Mouse (Mus musculus) leukemia stem cell, adult 10-12 weeks (primary cell): ENCODE measurements around the gene Ppp1r35. TPM values are rescaled to one million over a fixed set of nuclear protein-coding genes. Genes with fewer than 3 reads are reported as not detected.

Experiments
- polyA plus RNA-seq: library from polyadenylated mRNA; stranded (reverse); fragments of >175 nt; gene quantifications from 2 replicates; pipeline ENCODE4 v1.2.3, GENCODE M21; 2012; ENCODE audit warnings: low replicate concordance

Gene Ppp1r35
- polyA plus RNA-seq, result 75.1 and 125 TPM in 2 replicates

GRCm38 (mm10) chr5:137778635-137779034, at the start of gene Ppp1r35:
Gene Ppp1r35, plus strand, starts transcription at chr5:137778849.

GRCm38 (mm10) chr5:137741023-137741931, 37.4 kb upstream of the Ppp1r35 start, which contains the start of gene Nyap1:
Gene Nyap1, minus strand, starts transcription at chr5:137741607.

GRCm38 (mm10) chr5:137745214-137746171, 33.2 kb upstream of the Ppp1r35 start, which contains the start of gene Tsc22d4:
Gene Tsc22d4, plus strand, starts transcription at chr5:137745730.

GRCm38 (mm10) chr5:137787151-137787928, 8.7 kb downstream of the Ppp1r35 start, which contains the start of the genes Mepce and Zcwpw1:
Gene Mepce, minus strand, starts transcription at chr5:137787655.
Gene Zcwpw1, plus strand, starts transcription at chr5:137787798.

Other genes starting within 250 kb of the Ppp1r35 start
- gene Epo, start 245.6 kb upstream of the Ppp1r35 start, polyA plus RNA-seq, result not detected in 2 replicates
- 351 and 463 TPM in 2 replicates for gene Gnb2, start 245.3 kb upstream of the Ppp1r35 start, polyA plus RNA-seq
- gene Actl6b, start 225.3 kb upstream of the Ppp1r35 start, polyA plus RNA-seq, result not detected in 2 replicates
- gene Tfr2, start 209.0 kb upstream of the Ppp1r35 start, polyA plus RNA-seq, result 90.8 and 239 TPM in 2 replicates
- 1,131 and 1,239 TPM in 2 replicates for gene Mospd3, start 177.8 kb upstream of the Ppp1r35 start, polyA plus RNA-seq
- 19.5 and 40.7 TPM in 2 replicates for gene Pcolce, start 165.1 kb upstream of the Ppp1r35 start, polyA plus RNA-seq
- 0.19 TPM in 1 of 2 replicates, not detected in the other for gene Fbxo24, start 149.8 kb upstream of the Ppp1r35 start, polyA plus RNA-seq
- 212 and 267 TPM in 2 replicates for gene Lrch4, start 149.7 kb upstream of the Ppp1r35 start, polyA plus RNA-seq
- 10.1 and 35.3 TPM in 2 replicates for gene Gm20605, start 149.7 kb upstream of the Ppp1r35 start, polyA plus RNA-seq
- gene Sap25, start 137.5 kb upstream of the Ppp1r35 start, polyA plus RNA-seq, result 51.9 and 75.4 TPM in 2 replicates
- not detected in 2 replicates for gene Irs3, start 133.1 kb upstream of the Ppp1r35 start, polyA plus RNA-seq
- 114 and 402 TPM in 2 replicates for gene Agfg2, start 94.1 kb upstream of the Ppp1r35 start, polyA plus RNA-seq
- 2.6 and 5.1 TPM in 2 replicates for gene Nyap1, start 37.2 kb upstream of the Ppp1r35 start, polyA plus RNA-seq
- gene Tsc22d4, start 33.1 kb upstream of the Ppp1r35 start, polyA plus RNA-seq, result 492 and 602 TPM in 2 replicates
- 163 and 385 TPM in 2 replicates for gene Mepce, start 8.8 kb downstream of the Ppp1r35 start, polyA plus RNA-seq
- gene Zcwpw1, start 8.9 kb downstream of the Ppp1r35 start, polyA plus RNA-seq, result 0.39 and 0.80 TPM in 2 replicates
- 1.4 and 2.4 TPM in 2 replicates for gene Pilra, start 57.4 kb downstream of the Ppp1r35 start, polyA plus RNA-seq
- 0.53 and 1.3 TPM in 2 replicates for gene Pilrb1, start 79.3 kb downstream of the Ppp1r35 start, polyA plus RNA-seq
- 0.57 and 1.4 TPM in 2 replicates for gene Pilrb2, start 93.0 kb downstream of the Ppp1r35 start, polyA plus RNA-seq
- not detected in 2 replicates for gene Cyp3a13, start 142.8 kb downstream of the Ppp1r35 start, polyA plus RNA-seq
- gene Gjc3, start 184.2 kb downstream of the Ppp1r35 start, polyA plus RNA-seq, result not detected in 2 replicates
- gene Azgp1, start 202.7 kb downstream of the Ppp1r35 start, polyA plus RNA-seq, result not detected in 2 replicates
- gene Smok3a, start 242.4 kb downstream of the Ppp1r35 start, polyA plus RNA-seq, result not detected in 2 replicates
- gene Smok3b, start 242.6 kb downstream of the Ppp1r35 start, polyA plus RNA-seq, result 0.16 TPM in 1 of 2 replicates, not detected in the other